Mouse (Mus musculus): Measurements from ENCODE around the gene Bbox1.

The Bbox1 gene

DNA sequence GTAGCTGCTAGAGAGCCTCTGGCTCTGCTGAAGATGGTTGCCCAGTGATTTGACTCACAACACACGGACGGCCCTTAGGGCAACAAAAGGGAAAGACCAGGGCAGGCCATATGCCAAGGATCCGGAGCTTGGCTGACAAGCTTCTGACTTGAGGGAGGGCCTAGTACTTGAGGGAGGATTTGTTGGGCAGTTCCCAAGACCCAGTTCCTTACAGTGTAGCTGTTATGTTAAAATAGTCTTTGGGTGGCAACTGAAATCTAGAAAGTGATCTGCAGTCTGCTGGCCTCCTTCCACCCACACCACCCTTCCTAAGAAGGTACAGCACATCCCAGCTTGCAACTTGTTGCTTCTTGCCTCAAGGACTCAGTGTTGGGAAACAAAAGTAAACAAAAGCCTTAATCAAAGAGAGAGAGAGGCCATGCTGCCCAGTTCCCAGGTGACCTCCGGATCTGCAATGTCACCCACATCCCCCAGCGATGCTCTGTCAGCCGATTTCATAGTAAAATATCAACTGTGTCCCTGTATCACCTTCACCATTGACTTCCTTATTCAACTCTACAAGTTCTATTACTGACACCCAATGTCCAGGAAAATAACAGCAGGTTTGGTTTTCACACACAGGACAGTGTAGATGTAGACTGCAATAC is at the start of gene Bbox1:
Gene Bbox1, minus strand, starts transcription at position 52 of the 647 bp plus-strand sequence.
- DNase-seq (ENCODE audit: low spot score in 2 of 2): peak in 1 of 2 experiments; percentile 2

DNA sequence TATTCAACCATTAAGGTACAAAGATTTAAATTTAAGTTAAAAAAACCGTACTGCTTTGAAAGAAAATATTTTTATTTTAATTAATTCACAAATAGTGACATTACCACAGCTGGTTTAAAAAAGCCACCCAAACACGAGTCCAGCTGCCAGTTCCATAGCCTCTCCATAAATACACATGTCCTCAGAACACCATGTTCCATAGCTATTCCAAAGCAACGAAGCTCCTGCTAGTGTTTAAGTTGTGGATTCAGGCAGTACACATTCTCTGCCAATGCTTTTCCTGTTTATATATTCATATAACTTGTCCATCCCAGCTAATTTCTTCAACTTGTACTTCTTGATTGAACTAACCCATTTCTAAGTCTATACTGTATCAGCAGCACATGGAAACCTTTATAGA is 49.5 kb upstream of the Bbox1 start:
- DNase-seq (ENCODE audit: low spot score in 2 of 2): no peak

DNA sequence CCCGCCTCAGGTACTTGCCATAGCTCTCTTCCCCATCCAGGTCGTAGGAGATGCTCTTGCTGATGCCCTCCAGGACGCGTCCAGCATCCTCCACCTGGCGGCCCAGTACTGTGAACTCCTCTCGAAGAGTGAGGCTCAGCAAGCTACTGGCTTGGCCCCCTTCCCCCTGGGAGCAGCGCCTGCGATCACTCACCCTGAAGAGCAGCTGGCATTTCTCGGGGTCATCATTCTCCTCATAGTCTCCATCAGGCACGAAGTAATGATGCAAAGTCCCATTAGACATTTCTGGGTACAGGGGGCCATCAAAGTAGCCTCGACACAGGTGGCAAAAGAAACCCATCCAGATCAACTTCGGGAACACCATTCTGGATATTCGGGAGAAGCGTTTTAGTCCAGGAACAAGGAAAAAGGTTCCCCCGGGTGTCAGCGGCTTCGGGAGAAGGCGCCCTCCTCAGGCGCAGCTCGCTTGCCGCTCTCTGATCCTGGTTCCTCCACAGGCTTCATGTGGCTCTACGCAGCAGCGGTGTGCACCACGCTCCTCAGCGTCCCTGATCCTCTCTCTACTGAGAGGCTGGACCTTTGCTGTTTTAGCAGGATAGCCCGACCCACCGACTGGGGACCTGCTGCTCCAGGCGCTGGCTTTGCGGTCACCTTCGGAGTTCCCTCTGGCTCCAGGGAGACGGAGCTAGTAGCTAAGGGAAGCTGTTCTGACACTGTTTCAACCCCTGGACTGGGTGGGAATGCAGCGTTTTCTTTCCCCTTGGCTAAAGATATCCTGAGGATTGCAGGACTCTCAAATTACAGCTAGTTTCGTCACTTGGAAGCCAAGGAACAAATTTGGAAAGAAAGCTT is 48.3 kb upstream of the Bbox1 start, which contains the start of gene Fibin:
Gene Fibin, minus strand, starts transcription at position 752 of the 852 bp plus-strand sequence.
- DNase-seq (ENCODE audit: low spot score in 2 of 2): peak; percentile 55 to 63

DNA sequence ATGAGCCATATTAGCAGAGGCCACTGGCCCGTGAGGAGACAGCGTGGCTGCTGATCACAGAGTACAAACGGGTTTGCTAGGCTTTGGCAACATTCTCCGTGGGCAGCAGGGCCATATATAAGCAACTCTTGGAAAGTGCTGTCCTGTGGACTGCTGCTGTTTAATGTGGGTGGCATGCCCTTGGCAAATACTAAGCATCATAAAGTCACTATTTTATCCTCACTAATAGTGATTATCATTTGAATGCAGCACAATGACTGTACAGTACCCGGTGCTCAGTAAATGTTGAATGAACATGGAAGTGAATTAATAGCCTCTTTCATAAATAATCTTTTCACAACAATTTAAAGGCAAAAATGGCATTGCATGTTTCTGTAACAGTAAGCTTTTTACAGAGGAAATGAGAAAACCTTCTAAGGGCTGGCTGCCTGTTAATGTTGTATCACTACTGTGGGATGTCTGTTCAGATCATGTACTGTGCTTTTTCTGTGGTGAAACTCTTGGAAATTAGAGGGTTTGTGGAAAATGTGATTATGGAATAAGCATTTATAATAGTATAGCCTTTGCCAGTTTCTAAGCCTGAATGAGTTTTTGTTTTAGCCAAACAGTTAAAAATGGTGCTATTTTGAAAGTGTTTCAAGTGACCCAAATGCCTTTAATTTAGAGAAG is 39.1 kb upstream of the Bbox1 start:
- no peak for DNase-seq (ENCODE audit: low spot score in 2 of 2)

- no peak for DNase-seq (ENCODE audit: low spot score in 2 of 2)
Measured at GRCm38 (mm10) chr2:110351843-110352251, 37.5 kb upstream of the Bbox1 start.

GRCm38 (mm10) chr2:110351406-110351805 is 37.0 kb upstream of the Bbox1 start:
- no peak for DNase-seq (ENCODE audit: low spot score in 2 of 2)

- DNase-seq (ENCODE audit: low spot score in 2 of 2): no peak
Measured at GRCm38 (mm10) chr2:110328953-110329352, 14.6 kb upstream of the Bbox1 start.

GRCm38 (mm10) chr2:110319949-110320348 is 5.6 kb upstream of the Bbox1 start:
- DNase-seq (ENCODE audit: low spot score in 2 of 2): no peak

GRCm38 (mm10) chr2:110319266-110319665 is 4.9 kb upstream of the Bbox1 start:
- no peak for DNase-seq (ENCODE audit: low spot score in 2 of 2)

GRCm38 (mm10) chr2:110318719-110319118 is 4.4 kb upstream of the Bbox1 start:
- DNase-seq (ENCODE audit: low spot score in 2 of 2): no peak

DNA sequence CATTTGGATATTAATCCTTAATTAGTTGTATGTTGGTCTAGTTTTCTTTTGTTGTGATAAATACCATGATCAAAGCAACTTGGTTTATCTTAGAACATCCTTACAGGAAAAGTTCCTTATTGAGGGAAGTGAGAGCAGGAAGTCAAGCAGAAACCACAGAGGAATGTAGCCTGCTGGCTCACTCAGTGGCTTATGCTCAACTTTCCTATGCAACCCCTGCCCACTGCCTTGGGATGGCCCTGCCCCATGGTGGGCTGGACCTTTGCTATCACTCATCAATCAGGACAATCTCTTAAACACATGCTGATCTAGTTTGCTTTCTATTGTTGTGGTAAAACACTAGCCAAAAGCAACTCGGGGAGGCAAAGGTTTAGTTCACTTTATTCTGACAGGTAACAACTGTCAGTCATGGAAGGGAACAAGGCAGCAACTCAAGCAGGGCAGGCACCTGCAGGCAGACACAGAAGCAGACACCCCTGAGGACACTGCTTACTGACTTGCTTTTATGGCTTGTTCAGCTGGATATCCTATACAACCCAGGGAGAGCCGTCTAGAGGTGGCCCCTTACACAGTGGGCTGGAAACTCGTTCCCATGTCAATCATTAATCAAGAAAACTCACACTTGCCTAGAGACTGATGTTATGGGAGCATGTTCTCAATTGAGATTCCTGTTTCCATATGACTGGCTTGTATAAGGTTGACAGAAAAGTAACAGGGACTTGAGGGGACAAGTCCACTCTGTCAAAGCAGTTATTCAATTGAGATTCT is 1.9 kb upstream of the Bbox1 start:
- no peak for DNase-seq (ENCODE audit: low spot score in 2 of 2)

- DNase-seq (ENCODE audit: low spot score in 2 of 2): no peak
Measured at GRCm38 (mm10) chr2:110314074-110314473, 286 bp downstream of the Bbox1 start.

- DNase-seq (ENCODE audit: low spot score in 2 of 2): no peak
Measured at GRCm38 (mm10) chr2:110313305-110313824, 995 bp downstream of the Bbox1 start.

GRCm38 (mm10) chr2:110305358-110306283 is 8.7 kb downstream of the Bbox1 start:
- no peak for DNase-seq (ENCODE audit: low spot score in 2 of 2)

DNA sequence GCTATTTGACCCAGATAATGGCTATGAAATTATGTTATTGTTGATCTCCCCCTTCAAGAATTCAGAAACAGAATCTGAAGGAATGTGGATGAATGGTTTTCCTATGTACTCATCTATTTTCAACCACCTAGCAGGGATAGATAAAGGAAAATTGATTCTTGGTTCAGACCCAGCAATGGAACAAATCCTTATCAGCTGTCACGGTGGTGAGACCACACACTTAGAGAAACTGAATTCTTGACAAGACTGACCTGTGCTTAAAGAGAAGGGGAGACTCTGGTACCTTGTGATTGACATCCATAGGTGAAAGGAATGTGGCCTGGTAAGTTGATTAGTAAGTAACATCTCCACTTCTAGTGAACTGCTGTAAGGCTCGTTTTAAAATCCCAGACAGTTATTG is 12.1 kb downstream of the Bbox1 start:
- DNase-seq (ENCODE audit: low spot score in 2 of 2): no peak

DNA sequence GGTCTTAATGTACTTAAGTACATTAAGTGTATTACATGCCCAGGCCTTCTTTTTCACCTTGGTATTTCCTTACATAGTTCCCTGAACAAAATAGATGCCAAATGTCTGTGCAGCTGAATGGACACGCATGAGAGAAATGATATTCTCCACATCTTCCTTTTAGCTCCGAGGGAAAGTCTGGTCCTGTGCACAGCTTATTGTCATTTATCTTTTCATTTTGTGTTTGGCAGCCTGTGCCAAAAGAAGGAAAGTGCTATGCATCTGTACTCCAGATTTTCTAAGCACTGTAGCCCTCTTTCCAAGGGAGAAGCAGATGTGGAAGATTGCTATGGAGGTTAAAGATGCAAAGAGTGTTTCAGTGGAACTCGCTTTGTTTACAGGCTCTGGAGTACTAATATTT is 13.0 kb downstream of the Bbox1 start:
- no peak for DNase-seq (ENCODE audit: low spot score in 2 of 2)

- DNase-seq (ENCODE audit: low spot score in 2 of 2): no peak
Measured at GRCm38 (mm10) chr2:110294927-110295326, 19.4 kb downstream of the Bbox1 start.

GRCm38 (mm10) chr2:110287959-110288358 is 26.4 kb downstream of the Bbox1 start:
- no peak for DNase-seq (ENCODE audit: low spot score in 2 of 2)

- no peak for DNase-seq (ENCODE audit: low spot score in 2 of 2)
Measured at GRCm38 (mm10) chr2:110285829-110286504, 28.4 kb downstream of the Bbox1 start.

- DNase-seq (ENCODE audit: low spot score in 2 of 2): peak; percentile 1 to 28
Measured at GRCm38 (mm10) chr2:110275424-110275823, 38.9 kb downstream of the Bbox1 start.
